Mouse (Mus musculus) heart, postnatal 14 days (tissue): ENCODE data around the gene Zfp651. TPM values are rescaled to one million over a fixed set of nuclear protein-coding genes. Genes with fewer than 3 reads are reported as not detected.

Experiments used
- DNase-seq, 2 experiments: peaks; one replicate each; pipeline ENCODE4 v3.0.0; 2021 to 2022
- intact Hi-C: fragments of 180-260 bp; cut with DNase I; formaldehyde crosslinking; loops from one replicate; pipeline ENCODE4 v1.15.1; 2025
- total RNA-seq, 2 experiments: library from RNA; stranded (reverse); gene quantifications; 2 replicates each; pipeline ENCODE4 v1.2.3; 2021

Zfp651 gene
- total RNA-seq, 2 experiments from 2014 or later = 89.4 to 91.9 TPM

DNA sequence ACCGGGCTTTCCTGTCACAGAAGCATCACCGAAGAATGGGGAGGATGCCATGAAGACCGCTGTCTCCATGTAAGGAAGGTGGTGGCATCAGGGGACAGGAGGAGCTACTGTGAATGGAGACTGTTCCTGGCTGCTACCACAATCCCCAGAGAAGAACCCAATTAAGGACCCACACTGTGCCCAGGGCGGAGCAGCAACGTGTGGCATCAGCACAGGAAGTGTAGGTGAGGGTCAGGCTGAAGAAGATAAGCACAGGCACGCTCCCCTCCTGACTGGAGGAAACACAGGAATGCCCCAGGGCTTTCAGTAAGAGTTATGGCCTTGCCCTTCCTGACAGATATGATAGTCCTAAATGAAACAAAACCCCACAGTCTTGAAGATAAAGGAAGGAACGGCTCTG, 43.6 kb downstream of the Zfp651 start:
- intact Hi-C loops = no loop called here
- no peak for DNase-seq

DNA sequence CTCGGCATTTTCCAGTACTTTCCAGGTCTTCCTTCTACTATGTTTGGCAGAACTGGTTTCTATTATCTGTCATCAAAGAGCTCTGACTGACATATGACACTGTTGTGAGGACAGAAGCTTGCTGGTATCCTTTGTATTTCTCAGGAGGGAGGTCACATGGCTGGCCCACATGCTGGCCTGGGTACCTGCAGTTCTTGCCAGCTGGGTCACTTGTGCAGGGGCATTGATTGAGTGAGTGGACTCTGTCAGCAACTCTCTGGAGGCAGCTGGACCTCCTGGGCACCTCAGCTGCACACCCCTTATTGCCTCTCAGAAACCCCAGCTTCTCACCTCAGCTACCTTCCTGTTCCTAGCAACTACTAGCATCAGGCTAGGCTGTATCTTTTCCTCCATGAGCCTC, 48.4 kb downstream of the Zfp651 start:
- no peak for DNase-seq
- intact Hi-C loops = no loop called here

DNA sequence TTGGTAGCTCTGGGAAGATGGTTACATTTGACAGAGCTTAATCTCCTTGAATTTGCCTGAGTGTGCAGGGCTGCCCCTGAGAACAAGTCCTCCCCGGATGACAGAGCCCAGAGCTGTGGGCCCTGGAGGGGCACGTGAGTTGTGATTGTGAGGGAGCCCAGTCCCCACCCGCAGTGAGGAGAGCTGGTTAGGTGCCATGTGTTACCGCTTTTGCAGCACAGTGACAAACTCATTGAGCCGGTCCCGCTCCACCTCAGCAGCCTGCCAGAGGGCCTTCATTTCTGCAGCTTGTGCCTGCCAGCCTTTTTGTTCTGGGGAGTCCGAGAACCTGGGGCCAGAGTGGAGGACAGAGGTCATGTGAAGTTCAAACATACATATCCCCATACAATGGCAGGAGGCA, 48.8 kb downstream of the Zfp651 start:
- DNase-seq = no peak
- intact Hi-C loops = no loop called here

DNA sequence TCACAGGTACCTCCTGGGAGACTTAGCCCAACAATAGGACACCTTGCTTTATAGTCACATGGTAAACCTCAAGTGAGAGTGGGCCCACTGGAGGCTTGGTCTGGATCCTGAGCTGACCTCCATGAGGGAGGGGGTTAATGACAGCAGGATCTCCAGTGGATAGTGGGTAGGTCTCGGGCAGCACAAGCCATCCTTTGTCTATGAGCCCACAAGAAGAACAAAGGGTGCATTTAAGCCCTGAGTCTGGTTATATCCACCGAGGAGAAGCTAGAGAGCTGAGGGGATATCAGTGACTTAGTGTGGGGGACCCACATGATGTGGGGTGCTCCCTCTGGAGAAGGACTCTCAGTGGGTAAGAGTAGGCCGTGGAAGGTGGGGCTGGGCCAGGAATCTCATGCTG, 49.4 kb downstream of the Zfp651 start:
- intact Hi-C loops = no loop called here
- no peak for DNase-seq

DNA sequence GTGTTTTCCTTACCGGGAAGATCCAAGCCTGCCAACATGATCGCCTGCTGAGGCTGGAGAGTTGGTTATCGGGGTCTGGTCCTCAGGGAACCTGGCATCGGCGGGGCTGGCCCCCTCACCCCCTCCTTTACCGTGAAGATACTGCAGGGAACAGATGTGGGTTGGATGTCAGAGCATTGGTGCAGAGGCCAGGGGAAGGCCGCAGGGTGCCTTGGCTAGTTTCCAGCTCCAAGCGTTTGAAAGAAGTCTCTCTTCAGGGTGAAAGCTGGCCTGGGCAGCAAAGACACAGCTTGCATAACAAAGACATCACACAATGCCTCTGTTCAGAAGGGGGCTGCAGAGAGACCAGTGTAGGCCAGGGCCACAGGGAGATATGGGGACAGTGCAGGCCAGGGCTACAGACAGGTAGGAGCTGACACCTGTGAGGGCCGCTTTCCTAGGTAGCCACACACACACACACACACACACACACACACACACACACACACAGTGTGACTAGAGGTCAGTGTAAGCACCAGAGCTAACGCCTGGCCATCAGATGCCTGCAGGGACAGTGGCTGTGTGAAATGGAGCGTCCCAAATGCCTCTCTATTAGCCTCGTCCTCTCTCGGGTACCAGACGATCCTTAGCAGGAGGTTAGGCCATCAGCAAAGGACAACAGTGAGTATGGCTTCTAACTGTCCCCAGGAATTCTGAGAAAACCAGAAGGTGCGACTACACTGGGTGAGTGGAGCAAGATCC, 51.1 kb downstream of the Zfp651 start:
- intact Hi-C loops = no loop called here
- peak in 1 of 2 experiments; percentile 27 for DNase-seq

DNA sequence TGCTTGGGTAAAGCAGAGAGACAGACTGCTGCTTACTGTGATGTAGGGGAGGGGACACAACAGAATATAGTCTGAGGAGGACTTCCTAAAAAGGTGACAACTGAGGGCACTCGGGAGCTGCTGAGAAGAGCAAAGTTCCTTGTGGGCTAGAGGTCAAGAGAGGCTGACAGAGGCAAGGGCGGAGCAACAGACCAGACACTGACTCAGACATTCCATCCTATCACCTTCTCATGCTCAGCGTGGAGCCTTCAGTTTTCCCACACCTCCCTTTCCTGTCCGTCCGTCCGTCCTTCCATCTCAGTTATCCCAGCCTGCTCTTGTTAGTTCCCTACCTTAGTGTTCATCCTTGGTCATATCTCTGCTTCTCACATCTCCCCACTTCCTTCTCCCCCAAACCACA, 56.1 kb downstream of the Zfp651 start:
- DNase-seq = no peak
- intact Hi-C loops = no loop called here

DNA sequence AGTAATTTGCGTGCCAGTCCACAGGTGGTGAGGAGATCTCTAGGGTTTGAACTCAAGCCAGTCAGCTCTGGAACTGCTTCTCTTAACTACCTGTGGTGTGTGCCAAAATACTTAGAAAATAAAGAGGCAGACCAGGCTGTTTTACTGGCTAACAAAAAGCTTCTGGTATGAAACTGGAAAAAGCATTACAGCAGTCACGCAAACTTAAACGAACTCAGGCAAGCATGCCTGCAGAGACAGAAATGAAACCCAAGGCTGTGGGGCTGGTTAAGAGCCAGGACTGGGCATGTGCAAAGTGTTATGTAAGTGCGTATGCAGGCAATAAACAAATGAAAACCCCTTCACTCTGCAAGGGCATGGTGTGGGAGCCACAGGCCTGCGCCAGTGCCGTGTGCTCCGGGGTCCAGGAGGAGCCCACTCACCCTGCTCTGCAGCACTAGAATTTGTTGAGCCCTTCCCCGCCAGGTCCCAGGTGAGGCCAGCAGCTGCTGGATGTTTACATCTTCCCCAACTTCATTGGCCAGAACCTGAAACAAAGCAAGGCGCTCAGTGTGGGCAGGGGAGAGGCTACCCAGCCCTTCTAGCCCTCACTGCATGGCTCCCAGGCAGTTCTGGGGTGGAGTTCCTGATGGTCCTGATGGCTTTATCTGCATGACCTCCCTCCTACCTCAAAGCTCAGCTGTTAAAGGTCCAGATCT, 60.1 kb downstream of the Zfp651 start:
- no peak for DNase-seq
- intact Hi-C loops = no loop called here

DNA sequence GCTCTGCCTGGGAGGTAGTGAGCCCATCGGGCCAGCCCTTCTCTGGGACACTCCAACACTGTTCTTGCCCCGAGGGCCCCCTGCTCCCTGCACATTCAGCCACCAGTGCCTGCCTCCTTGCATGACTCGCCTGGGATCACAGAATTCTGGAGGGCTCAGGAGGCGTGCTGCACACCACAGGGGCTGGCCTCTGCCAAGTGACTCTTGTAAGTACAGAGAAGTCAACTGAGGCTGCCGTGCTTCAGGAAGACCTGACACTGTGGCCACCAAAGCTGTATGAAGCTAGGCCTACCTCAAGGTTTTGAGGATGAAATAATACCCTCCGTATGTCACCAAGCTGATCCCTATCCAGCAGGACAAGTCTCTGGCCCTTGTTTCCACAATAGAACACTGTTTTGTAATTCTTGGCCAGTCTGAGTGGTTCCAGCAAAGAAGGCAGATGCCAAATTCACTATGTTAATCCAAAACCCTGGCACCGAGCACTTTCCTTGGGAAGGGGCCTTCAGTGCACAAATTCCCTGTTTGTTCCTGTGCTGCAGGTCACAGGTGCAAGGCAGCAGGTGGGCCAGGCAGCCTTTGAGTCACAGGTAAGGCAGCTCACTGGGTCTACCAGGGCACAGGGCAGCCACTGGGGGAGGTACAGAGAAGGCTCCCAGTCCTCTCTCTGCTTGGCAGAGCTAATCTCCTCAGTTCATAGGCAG, 60.8 kb downstream of the Zfp651 start:
- no peak for DNase-seq
- intact Hi-C loops = no loop called here

DNA sequence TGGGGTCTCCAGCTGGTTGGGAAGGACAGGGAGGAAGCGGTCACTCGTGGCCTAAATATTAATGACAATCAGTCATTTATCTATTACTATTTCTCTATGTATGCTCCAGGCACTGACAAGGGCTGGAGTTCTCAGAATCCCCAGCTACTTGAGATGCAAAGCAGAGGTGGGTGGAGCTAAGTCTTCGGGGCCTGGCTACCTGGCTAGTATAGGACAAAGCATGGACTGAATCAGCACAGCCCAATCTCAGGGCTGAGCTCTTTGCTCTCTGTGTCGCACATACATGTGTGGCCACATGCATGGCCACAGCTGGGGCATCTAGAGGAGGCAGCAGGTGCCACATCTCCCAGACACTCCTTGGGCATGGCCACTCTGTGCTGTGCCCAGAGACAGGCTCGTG, 61.6 kb downstream of the Zfp651 start:
- intact Hi-C loops = no loop called here
- no peak for DNase-seq

Other genes with a start within 250 kb of the Zfp651 start
- not detected for gene Lyzl4, start 117.2 kb upstream of the Zfp651 start, total RNA-seq
- gene Vipr1, start 116.6 kb upstream of the Zfp651 start, total RNA-seq = 1 to 10 TPM in 1 of 2 experiments, under 1 TPM in 1; 0.73 to 2.1 TPM
- 1 to 10 TPM; 5.3 to 5.8 TPM for gene Sec22c, start 53.8 kb upstream of the Zfp651 start, total RNA-seq
- gene Ss18l2, start 49.0 kb upstream of the Zfp651 start, total RNA-seq = 100 to 1,000 TPM; 128 to 131 TPM
- 10 to 100 TPM; 44.8 to 46.5 TPM for gene Nktr, start 40.2 kb upstream of the Zfp651 start, total RNA-seq
- 1 to 10 TPM; 6.7 to 6.8 TPM for gene Klhl40, start 18.3 kb downstream of the Zfp651 start, total RNA-seq
- 100 to 1,000 TPM; 118 to 123 TPM for gene Hhatl, start 33.2 kb downstream of the Zfp651 start, total RNA-seq
- under 1 TPM in 1 of 2 experiments, not detected in 1; 0.38 TPM for gene Ccdc13, start 80.1 kb downstream of the Zfp651 start, total RNA-seq
- gene Higd1a, start 99.0 kb downstream of the Zfp651 start, total RNA-seq = 100 to 1,000 TPM; 203 to 224 TPM
- gene Ackr2, start 139.0 kb downstream of the Zfp651 start, total RNA-seq = 1 to 10 TPM; 2.0 to 3.4 TPM
- gene Cyp8b1, start 157.0 kb downstream of the Zfp651 start, total RNA-seq = under 1 TPM in 1 of 2 experiments, not detected in 1; 0.10 TPM
- 1 to 10 TPM; 1.7 to 1.8 TPM for gene Fam198a, start 191.7 kb downstream of the Zfp651 start, total RNA-seq
- gene Pomgnt2, start 237.8 kb downstream of the Zfp651 start, total RNA-seq = 10 to 100 TPM in 1 of 2 experiments, 1 to 10 TPM in 1; 9.7 to 11.3 TPM